Mouse (Mus musculus) cerebellum, postnatal 14 days (tissue): Measurements from ENCODE around the gene Acer1.

Experiments
- DNase-seq, 2 experiments: peaks; one replicate each; pipeline ENCODE4 v3.0.0; 2021; ENCODE audit warnings: mixed read lengths in 2 of 2

The Acer1 gene

DNA sequence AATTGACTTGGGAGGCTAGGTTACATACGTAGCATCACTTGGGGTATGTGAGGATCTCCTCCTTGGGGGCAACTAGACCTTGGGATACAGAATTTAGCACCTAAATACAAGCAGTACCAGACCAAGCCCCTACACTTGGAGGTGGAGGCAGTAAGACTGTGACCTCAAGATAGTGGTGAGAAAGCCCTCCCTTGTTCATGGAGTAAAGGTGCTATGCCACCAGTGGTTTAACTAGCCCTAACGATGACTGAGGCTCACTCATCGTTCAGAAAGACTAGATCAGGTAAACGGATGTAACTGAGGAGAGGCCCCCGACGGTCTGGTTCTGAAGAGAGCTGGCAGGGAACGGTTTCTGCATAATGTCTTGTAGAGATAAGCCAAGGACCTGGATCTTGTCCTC lies 45.2 kb downstream of the Acer1 start:
- no peak for DNase-seq

- DNase-seq = peak; percentile 100
Measured at GRCm38 (mm10) chr17:56935363-56936131, 46.4 kb downstream of the Acer1 start, which contains the start of gene Mllt1. TSS of gene Mllt1 (minus strand) at chr17:56935415.

DNA sequence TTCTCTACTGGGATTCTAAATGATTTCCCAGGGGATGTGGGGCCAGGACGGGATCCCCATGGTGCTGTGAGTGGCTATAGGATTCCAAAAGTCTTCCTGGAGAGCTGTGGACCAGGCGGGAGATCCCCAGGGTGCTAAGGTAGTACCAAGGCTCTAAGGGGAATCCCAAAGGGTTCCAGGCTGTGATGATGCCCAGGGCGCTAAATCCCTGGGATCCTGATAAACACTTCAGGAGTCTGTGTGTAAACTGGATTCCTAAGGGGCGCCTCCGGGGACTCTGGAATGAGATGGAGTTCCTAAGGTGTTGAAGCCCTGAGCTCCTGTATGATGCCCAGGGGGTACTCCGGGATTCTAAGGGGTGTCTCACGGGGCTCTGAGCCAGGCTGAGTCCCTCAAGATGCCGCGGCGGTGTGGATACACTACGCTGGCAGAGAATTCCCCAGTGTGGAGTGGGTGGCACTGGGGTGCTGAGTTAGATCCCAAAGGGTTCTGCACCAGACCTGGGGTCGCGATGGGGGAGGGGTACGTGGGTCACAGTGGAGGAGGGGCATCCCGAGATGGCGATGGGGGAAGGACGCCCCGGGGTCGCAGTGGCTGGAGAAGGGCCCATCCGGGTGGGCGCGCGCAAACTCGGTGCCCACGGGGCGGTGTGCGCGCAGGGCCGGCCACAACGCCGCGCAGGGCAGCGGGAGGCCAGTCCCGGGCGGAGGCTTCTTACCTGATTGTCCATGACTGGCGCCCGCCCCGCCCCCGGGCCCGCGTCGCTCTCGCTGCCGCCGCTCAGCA lies 47.2 kb downstream of the Acer1 start:
- no peak for DNase-seq

- DNase-seq = no peak
Measured at GRCm38 (mm10) chr17:56933395-56933794, 48.5 kb downstream of the Acer1 start.

GRCm38 (mm10) chr17:56930026-56930425 lies 51.9 kb downstream of the Acer1 start:
- no peak for DNase-seq

- DNase-seq = no peak
Measured at GRCm38 (mm10) chr17:56929530-56929929, 52.4 kb downstream of the Acer1 start.

DNA sequence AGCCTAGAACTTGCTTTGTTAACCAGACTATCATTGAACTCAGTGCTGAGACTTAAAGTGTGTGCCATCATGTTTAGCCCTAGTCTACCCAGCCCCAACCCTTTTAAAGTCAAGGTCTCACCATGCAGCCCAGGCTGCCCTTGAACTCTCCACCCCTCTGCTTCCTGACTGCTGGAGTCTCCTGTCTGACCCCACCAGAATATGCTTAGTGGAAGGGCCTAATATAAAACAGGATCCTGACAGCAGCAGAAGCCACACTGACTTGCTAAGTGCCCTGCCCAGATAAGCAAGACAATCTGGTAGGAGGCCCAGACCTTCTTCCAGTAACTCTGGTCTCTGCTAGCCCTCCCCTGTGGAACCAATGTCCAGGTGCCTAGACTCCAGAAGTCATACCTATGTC lies 52.8 kb downstream of the Acer1 start:
- no peak for DNase-seq

GRCm38 (mm10) chr17:56925998-56926397 lies 55.9 kb downstream of the Acer1 start:
- DNase-seq = no peak

DNA sequence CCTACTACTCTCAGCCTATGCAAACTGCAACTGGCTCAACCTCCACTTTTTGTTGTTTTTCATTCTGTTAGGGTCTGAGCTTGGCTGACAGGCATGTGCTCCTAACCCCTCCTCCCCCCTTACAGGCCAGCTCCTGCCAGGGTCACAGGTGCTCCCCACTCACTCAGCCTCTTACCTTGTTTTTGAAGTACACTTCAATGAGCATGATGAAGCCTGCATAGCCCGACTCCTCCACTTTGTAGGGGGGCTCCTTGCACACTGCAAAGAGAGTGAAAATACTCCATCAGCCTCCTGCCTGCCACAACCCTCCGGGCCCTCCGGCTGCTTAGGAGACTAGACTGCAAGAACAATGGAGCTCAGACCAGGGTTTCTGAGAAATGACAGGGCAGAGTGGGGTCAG lies 62.2 kb downstream of the Acer1 start:
- no peak for DNase-seq

DNA sequence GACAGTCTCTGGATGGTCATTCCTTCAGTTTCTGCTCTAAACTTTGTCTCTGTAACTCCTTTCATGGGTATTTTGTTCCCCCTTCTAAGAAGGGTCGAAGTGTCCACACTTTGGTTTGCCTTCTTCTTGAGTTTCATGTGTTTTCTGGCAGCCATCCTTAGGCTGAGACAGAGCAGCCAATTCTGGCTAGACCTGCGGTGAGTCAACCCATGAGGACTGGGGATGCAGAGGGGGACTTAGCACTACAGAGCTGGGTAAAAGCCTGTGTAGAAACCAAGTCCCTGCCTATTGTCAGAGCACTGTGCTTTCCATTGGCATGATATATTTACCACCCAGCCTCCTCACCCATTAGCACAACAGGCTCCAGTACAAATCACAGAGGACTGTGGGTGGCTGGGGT lies 64.8 kb downstream of the Acer1 start:
- DNase-seq = no peak

DNA sequence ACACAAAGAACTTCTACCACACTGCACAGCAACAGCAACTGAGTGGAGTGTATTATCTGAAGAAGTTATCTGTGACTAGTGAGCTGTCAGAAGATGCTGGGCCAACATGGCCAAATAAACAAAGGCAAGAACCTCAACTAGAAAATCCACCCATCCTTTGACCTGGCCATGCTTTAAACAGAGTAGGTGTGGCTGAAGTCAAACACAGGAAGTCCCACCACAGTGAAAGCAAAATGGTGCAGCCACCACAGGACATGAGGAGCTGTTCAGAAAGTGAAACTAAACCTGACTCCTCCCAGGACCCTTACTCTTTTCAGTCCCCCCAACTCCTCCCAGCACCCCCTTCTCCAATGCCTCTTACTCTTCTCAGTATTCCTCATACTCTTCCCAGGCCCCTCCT lies 68.5 kb downstream of the Acer1 start:
- DNase-seq = no peak

DNA sequence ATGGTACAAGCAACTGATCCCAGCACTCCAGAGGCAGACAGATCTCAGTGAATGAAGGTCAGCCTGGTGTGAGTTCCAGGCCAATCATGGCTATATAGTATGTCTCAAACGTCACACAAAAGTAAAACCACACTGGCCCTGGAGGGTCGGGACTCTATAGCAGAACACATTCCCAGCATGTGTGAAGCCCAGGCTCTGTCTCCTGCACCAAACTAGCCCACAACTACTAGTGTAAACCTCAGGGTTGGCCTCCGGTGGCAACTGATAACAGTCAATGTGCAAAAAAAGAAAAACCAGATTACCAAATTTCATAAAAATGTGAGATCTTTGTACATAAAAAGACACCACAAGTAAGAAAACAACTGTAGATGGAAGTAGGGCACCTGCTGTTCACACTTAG lies 68.9 kb downstream of the Acer1 start:
- no peak for DNase-seq

DNA sequence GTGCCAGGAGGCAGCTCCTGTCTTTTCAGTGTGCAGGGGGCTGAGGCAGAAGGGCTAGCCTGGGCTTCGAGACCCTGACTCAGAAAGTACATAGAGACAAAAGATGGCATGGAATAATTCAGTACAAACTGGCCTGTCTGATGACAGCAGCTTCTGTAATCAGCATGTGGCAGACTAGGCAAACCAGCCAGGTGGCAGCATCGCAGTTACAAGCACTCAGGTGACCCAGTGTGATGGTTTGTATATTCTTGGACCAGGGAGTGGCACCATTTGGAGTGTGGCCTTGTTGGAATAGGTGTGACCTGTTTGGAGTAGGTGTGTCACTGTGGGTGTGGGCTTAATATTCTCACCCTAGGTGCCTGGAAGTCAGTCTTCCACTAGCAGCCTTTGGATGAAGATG lies 72.2 kb downstream of the Acer1 start:
- DNase-seq = peak; percentile 36 to 47

DNA sequence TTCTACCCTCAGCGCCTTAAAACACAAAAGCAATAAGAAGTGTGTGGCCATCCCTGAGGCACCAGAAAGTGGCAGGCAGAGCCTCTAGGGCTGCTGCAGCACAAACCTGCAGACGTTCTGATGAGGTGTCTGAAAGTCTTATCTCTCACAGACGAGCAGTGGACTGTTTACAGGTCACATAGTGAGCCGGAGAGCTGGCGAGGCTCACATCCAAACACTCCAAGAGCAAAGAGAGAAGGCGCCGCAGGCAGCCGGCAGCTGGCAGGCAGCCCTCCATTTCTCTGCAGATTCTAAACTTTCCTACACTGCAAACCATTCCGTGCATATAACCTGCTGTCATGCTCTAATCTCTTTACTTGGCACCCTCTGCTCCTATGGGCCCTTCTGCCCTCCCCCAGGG lies 74.0 kb downstream of the Acer1 start:
- no peak for DNase-seq

- DNase-seq = no peak
Measured at GRCm38 (mm10) chr17:56907096-56907495, 74.8 kb downstream of the Acer1 start.

DNA sequence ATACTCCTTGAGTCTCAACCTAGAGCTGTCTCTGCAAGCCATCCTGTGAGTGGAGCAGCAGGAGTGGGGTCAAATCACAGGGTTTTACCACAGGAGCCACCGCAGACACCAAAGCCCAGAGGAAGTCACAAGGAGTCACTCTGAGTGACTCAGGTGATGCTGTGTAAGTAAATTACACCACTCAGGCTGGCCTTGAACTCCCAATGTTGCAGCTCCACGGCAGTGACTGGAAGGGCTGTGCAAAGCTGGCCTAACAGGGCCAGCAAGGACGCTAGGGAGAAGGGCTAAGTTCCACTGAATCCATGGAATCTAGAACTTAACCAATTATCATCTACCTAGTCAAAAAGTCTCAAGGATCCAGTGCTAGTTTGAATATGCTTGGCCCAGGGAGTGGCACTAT lies 75.8 kb downstream of the Acer1 start:
- no peak for DNase-seq
